Mouse (Mus musculus) stomach, postnatal 0 days (tissue): Measurements from ENCODE around the gene Adora1.

ENCODE experiments used
- CTCF ChIP-seq: IDR thresholded peaks from 2 replicates; pipeline ENCODE4 v1.5.1; 2016; ENCODE audit warnings: antibody characterized with exemption, low read depth, mild to moderate bottlenecking, moderate library complexity
- EP300 ChIP-seq: optimal IDR thresholded peaks from 2 replicates; pipeline ENCODE3; 2016; ENCODE audit warnings: antibody characterized with exemption

DNA sequence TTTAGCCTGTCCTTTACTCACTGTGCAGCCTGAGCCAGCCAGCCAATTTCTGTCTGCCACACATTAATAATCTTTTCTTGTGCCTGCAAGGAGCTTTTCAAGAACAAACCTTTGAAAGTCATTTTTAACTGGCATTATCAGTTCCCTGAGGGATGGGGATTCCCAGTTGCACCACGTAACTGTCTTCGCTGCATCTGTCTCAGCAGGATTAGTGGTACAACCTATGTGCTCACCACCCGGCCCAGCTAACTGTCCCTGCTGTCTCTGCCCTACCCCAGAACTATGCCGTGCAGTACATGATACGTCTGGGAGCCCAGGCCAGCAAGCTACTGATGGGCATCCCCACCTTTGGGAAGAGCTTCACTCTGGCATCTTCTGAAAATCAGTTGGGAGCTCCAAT is 47.0 kb downstream of the Adora1 start:
- TF ChIP-seq CTCF, result no peak
- no peak for TF ChIP-seq EP300
